Mouse (Mus musculus): Measurements from ENCODE around the gene Isyna1.

GRCm38 (mm10) chr8:70610796-70611771 lies 16.9 kb downstream of the Isyna1 start:
- TF ChIP-seq CTCF (conservative IDR thresholded peaks at IDR 0.05; ENCODE audit: low read length): peak; percentile 92
- no peak for TF ChIP-seq NANOG (IDR thresholded peaks at IDR 0.05; ENCODE audit: borderline replicate concordance, low read length)
